Mouse (Mus musculus): Measurements from ENCODE around the gene Astl. TPM values are rescaled to one million over a fixed set of nuclear protein-coding genes. Genes with fewer than 3 reads are reported as not detected.
"Not testable (repeated sequence)": the region's sequence is repeated elsewhere in the genome, so short reads cannot be mapped to it uniquely, and the experiment has no call there.

The Astl gene
- polyA plus RNA-seq (2014; fragmentation: Nextera tagmentation; extraction: Ambion mirVana) = not detected in 2 replicates

GRCm38 (mm10) chr2:127338416-127338815 is at the start of gene Astl:
Gene Astl (plus strand): TSS chr2:127338639.
- no peaks in the 10 kb centered on the region for H3K9me3 ChIP-seq (ENCODE audit: control insufficient read depth, low read length)
- 85% methylated on average over 4 of the region's 4 CpGs for WGBS
- H3K4me3 ChIP-seq (ENCODE audit: low read length) = peak within 1 kb of the TSS; percentile 62; the same call in 1 of the 2 replicates
- H3K27ac ChIP-seq (ENCODE audit: low read depth, low read length) = no peak within 1 kb of the TSS
- H3K9ac ChIP-seq (ENCODE audit: low read depth, low read length) = 0 out of 2 replicates have a peak within 1 kb of the TSS, but pooled peaks have one; percentile 23
- H3K4me1 ChIP-seq (ENCODE audit: control insufficient read depth, insufficient read depth, low read length) = peaks cover 28% of the 10 kb centered on the region; the same call in 1 of the 2 replicates
- no peak for ATAC-seq (ENCODE audit: low FRiP score, low TSS enrichment)
- H3K4me2 ChIP-seq (replicated peaks; ENCODE audit: low read depth, low read length) = peak within 1 kb of the TSS; percentile 91
- H3K36me3 ChIP-seq (ENCODE audit: control insufficient read depth, insufficient read depth, low read length) = no peaks in the 10 kb centered on the region
- no peaks in the 10 kb centered on the region; the same call in none of the 2 replicates for H3K27me3 ChIP-seq (ENCODE audit: control insufficient read depth, insufficient read depth, low read length)

DNA sequence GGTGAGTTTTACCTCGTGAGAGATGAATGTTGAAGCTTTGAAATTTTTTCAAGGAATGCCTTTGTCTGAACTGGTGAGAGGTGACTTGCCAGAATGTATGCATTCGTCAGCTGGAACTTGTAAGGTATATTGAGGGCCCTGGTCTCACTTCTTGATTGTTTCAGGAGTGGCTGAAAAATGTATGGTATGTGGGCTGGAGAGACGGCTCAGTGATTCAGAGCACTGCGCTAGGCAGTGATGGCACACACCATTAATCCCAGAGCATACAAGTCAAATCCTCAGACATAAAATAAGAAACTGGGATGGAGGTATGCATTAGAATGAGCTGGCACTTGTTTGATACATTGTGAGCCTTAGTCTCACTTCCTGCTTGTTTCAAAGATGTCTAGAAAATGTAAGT is 46.2 kb upstream of the Astl start:
- 42% methylated on average over 4 of the region's 4 CpGs for WGBS
- H3K36me3 ChIP-seq (ENCODE audit: control insufficient read depth, insufficient read depth, low read length) = peaks cover 72% of the 10 kb centered on the region
- no peaks in the 10 kb centered on the region for H3K4me1 ChIP-seq (ENCODE audit: control insufficient read depth, insufficient read depth, low read length)
- no peaks in the 10 kb centered on the region for H3K27me3 ChIP-seq (ENCODE audit: control insufficient read depth, insufficient read depth, low read length)
- no peak overlapping the region for H3K4me3 ChIP-seq (ENCODE audit: low read length)
- peak overlapping the region; percentile 59; the same call in 1 of the 2 replicates for H3K27ac ChIP-seq (ENCODE audit: low read depth, low read length)
- no peak overlapping the region for H3K9ac ChIP-seq (ENCODE audit: low read depth, low read length)
- ATAC-seq (ENCODE audit: low FRiP score, low TSS enrichment) = 0 out of 2 replicates have a peak, but pooled peaks have one; percentile 62
- no peaks in the 10 kb centered on the region for H3K9me3 ChIP-seq (ENCODE audit: control insufficient read depth, low read length)
- H3K4me2 ChIP-seq (replicated peaks; ENCODE audit: low read depth, low read length) = no peak overlapping the region

- H3K4me2 ChIP-seq (replicated peaks; ENCODE audit: low read depth, low read length) = no peak overlapping the region
- 91% methylated on average over 7 of the region's 7 CpGs for WGBS
- no peak overlapping the region for H3K4me3 ChIP-seq (ENCODE audit: low read length)
- H3K9ac ChIP-seq (ENCODE audit: low read depth, low read length) = no peak overlapping the region
- no peak overlapping the region for H3K27ac ChIP-seq (ENCODE audit: low read depth, low read length)
- H3K4me1 ChIP-seq (ENCODE audit: control insufficient read depth, insufficient read depth, low read length) = no peaks in the 10 kb centered on the region
- peaks cover 76% of the 10 kb centered on the region for H3K36me3 ChIP-seq (ENCODE audit: control insufficient read depth, insufficient read depth, low read length)
- no peak for ATAC-seq (ENCODE audit: low FRiP score, low TSS enrichment)
- H3K27me3 ChIP-seq (ENCODE audit: control insufficient read depth, insufficient read depth, low read length) = no peaks in the 10 kb centered on the region
- H3K9me3 ChIP-seq (ENCODE audit: control insufficient read depth, low read length) = no peaks in the 10 kb centered on the region
Measured at GRCm38 (mm10) chr2:127297001-127297805, 41.2 kb upstream of the Astl start.

GRCm38 (mm10) chr2:127298056-127298455 is 40.4 kb upstream of the Astl start:
- ATAC-seq (ENCODE audit: low FRiP score, low TSS enrichment) = no peak
- Histone ChIP-seq H3K27me3 (ENCODE audit: control insufficient read depth, insufficient read depth, low read length) (no peaks in the 10 kb centered on the region), H3K4me3 (ENCODE audit: low read length) (no peak overlapping the region), H3K9me3 (ENCODE audit: control insufficient read depth, low read length) (no peaks in the 10 kb centered on the region), H3K27ac (ENCODE audit: low read depth, low read length) (no peak overlapping the region), H3K36me3 (ENCODE audit: control insufficient read depth, insufficient read depth, low read length) (peaks cover 72% of the 10 kb centered on the region), H3K9ac (ENCODE audit: low read depth, low read length) (no peak overlapping the region), H3K4me2 (replicated peaks; ENCODE audit: low read depth, low read length) (no peak overlapping the region), H3K4me1 (ENCODE audit: control insufficient read depth, insufficient read depth, low read length) (no peaks in the 10 kb centered on the region)
- 100% methylated on average over 1 of the region's 1 CpGs for whole genome bisulfite sequencing

- Histone ChIP-seq H3K27ac (ENCODE audit: low read depth, low read length) (no peak overlapping the region), H3K9me3 (ENCODE audit: control insufficient read depth, low read length) (no peaks in the 10 kb centered on the region), H3K27me3 (ENCODE audit: control insufficient read depth, insufficient read depth, low read length) (no peaks in the 10 kb centered on the region), H3K4me3 (ENCODE audit: low read length) (no peak overlapping the region), H3K36me3 (ENCODE audit: control insufficient read depth, insufficient read depth, low read length) (peaks cover 50% of the 10 kb centered on the region), H3K9ac (ENCODE audit: low read depth, low read length) (no peak overlapping the region), H3K4me1 (ENCODE audit: control insufficient read depth, insufficient read depth, low read length) (no peaks in the 10 kb centered on the region), H3K4me2 (replicated peaks; ENCODE audit: low read depth, low read length) (no peak overlapping the region)
- ATAC-seq (ENCODE audit: low FRiP score, low TSS enrichment) = no peak
- WGBS = 82% methylated on average over 3 of the region's 3 CpGs
Measured at GRCm38 (mm10) chr2:127300701-127301100, 37.7 kb upstream of the Astl start.

DNA sequence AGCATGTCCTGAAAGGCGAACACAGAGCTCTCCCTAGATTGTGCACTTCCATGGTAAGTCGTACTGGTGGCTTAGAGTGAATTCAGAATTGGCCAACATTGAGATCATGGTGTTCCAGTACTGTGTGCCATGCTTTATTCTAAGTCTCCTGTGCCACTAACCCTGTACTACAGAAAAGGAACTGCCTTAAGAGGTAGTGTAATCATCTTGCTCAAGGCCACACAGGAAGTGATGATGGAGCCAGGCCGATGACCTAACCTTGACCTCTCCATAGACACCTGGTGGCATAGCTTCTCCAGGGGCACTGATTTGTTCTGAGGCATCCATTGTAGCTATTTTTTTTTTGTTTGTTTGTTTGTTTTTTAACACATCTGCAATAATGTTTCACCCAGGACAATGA is 36.6 kb upstream of the Astl start:
- Histone ChIP-seq H3K27ac (ENCODE audit: low read depth, low read length) (no peak overlapping the region), H3K27me3 (ENCODE audit: control insufficient read depth, insufficient read depth, low read length) (no peaks in the 10 kb centered on the region), H3K36me3 (ENCODE audit: control insufficient read depth, insufficient read depth, low read length) (peaks cover 38% of the 10 kb centered on the region), H3K4me3 (ENCODE audit: low read length) (no peak overlapping the region), H3K9ac (ENCODE audit: low read depth, low read length) (no peak overlapping the region), H3K9me3 (ENCODE audit: control insufficient read depth, low read length) (no peaks in the 10 kb centered on the region), H3K4me1 (ENCODE audit: control insufficient read depth, insufficient read depth, low read length) (no peaks in the 10 kb centered on the region), H3K4me2 (replicated peaks; ENCODE audit: low read depth, low read length) (no peak overlapping the region)
- 87% methylated on average over 3 of the region's 3 CpGs for WGBS
- no peak for ATAC-seq (ENCODE audit: low FRiP score, low TSS enrichment)

GRCm38 (mm10) chr2:127304192-127304591 is 34.2 kb upstream of the Astl start:
- not testable (repeated sequence) for H3K4me1 ChIP-seq (ENCODE audit: control insufficient read depth, insufficient read depth, low read length); H3K9me3 ChIP-seq (ENCODE audit: control insufficient read depth, low read length); H3K9ac ChIP-seq (ENCODE audit: low read depth, low read length); H3K27me3 ChIP-seq (ENCODE audit: control insufficient read depth, insufficient read depth, low read length); H3K4me3 ChIP-seq (ENCODE audit: low read length); H3K4me2 ChIP-seq (replicated peaks; ENCODE audit: low read depth, low read length); H3K27ac ChIP-seq (ENCODE audit: low read depth, low read length); ATAC-seq (ENCODE audit: low FRiP score, low TSS enrichment)
- peaks cover 15% of the 10 kb centered on the region; the same call in 1 of the 2 replicates for H3K36me3 ChIP-seq (ENCODE audit: control insufficient read depth, insufficient read depth, low read length)
- 92% methylated on average over 4 of the region's 4 CpGs for WGBS

DNA sequence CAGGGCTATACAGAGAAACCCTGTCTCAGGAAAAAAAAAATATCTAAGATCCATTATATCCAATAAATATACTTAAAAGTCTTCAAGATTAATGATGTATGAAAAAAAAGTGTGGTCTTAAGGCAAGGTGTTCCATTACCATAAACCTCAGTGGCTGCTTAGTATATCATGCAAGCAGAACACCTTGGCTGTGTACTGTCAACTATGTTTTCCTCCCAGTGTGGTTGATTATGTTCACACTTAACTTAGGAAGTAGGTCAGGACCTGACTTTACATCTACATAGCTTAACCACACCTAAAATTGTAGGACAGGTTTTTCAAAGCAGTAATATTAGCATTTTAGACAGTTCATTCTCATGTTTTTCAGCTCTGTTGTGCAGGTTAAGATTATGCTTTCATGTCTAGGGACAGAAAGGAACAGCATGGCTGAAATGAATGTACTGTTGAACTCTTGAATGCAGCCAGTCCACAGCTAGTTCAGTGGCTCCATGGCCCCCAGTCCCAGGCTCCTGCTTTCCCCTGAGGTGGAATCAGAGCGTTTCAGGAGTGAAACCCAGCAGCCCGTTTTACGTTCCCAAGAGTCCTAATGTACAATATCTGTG is 33.7 kb upstream of the Astl start:
- Histone ChIP-seq H3K9me3 (ENCODE audit: control insufficient read depth, low read length) (no peaks in the 10 kb centered on the region), H3K27me3 (ENCODE audit: control insufficient read depth, insufficient read depth, low read length) (no peaks in the 10 kb centered on the region), H3K9ac (ENCODE audit: low read depth, low read length) (no peak overlapping the region), H3K27ac (ENCODE audit: low read depth, low read length) (no peak overlapping the region), H3K4me3 (ENCODE audit: low read length) (no peak overlapping the region), H3K36me3 (ENCODE audit: control insufficient read depth, insufficient read depth, low read length) (peaks cover 10% of the 10 kb centered on the region; the same call in 1 of the 2 replicates), H3K4me2 (replicated peaks; ENCODE audit: low read depth, low read length) (no peak overlapping the region), H3K4me1 (ENCODE audit: control insufficient read depth, insufficient read depth, low read length) (no peaks in the 10 kb centered on the region)
- 75% methylated on average over 3 of the region's 3 CpGs for WGBS
- no peak for ATAC-seq (ENCODE audit: low FRiP score, low TSS enrichment)

DNA sequence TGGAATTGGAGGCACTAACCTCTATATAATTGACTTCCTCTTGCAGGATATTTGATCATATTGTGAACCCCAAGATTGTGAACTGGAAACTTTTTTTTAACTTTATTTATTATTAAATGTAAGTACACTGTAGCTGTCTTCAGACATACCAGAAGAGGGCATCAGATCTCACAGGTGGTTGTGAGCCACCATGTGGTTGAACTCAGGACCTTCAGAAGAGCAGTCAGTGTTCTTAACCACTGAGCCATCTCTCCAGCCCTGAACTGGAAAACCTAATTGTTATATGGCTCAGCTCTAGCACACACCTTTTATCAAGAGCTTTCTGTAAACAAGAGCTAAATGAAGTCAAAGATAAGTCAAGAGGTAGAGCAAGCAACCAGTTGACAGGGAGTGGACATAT is 32.3 kb upstream of the Astl start:
- no peaks in the 10 kb centered on the region for H3K4me1 ChIP-seq (ENCODE audit: control insufficient read depth, insufficient read depth, low read length)
- H3K9ac ChIP-seq (ENCODE audit: low read depth, low read length) = no peak overlapping the region
- H3K4me2 ChIP-seq (replicated peaks; ENCODE audit: low read depth, low read length) = no peak overlapping the region
- H3K9me3 ChIP-seq (ENCODE audit: control insufficient read depth, low read length) = no peaks in the 10 kb centered on the region
- no peak for ATAC-seq (ENCODE audit: low FRiP score, low TSS enrichment)
- no peak overlapping the region for H3K27ac ChIP-seq (ENCODE audit: low read depth, low read length)
- H3K27me3 ChIP-seq (ENCODE audit: control insufficient read depth, insufficient read depth, low read length) = no peaks in the 10 kb centered on the region
- H3K36me3 ChIP-seq (ENCODE audit: control insufficient read depth, insufficient read depth, low read length) = no peaks in the 10 kb centered on the region
- no peak overlapping the region for H3K4me3 ChIP-seq (ENCODE audit: low read length)
